Mouse (Mus musculus): ENCODE data around the gene Phf14. TPM values are rescaled to one million over a fixed set of nuclear protein-coding genes. Genes with fewer than 3 reads are reported as not detected.
"Not testable (repeated sequence)": the region's sequence is repeated elsewhere in the genome, so short reads cannot be mapped to it uniquely, and the experiment has no call there.

The Phf14 gene
- 109 TPM in 2 replicates for polyA plus RNA-seq (2015; fragmentation: Nextera tagmentation; extraction: Ambion mirVana)

DNA sequence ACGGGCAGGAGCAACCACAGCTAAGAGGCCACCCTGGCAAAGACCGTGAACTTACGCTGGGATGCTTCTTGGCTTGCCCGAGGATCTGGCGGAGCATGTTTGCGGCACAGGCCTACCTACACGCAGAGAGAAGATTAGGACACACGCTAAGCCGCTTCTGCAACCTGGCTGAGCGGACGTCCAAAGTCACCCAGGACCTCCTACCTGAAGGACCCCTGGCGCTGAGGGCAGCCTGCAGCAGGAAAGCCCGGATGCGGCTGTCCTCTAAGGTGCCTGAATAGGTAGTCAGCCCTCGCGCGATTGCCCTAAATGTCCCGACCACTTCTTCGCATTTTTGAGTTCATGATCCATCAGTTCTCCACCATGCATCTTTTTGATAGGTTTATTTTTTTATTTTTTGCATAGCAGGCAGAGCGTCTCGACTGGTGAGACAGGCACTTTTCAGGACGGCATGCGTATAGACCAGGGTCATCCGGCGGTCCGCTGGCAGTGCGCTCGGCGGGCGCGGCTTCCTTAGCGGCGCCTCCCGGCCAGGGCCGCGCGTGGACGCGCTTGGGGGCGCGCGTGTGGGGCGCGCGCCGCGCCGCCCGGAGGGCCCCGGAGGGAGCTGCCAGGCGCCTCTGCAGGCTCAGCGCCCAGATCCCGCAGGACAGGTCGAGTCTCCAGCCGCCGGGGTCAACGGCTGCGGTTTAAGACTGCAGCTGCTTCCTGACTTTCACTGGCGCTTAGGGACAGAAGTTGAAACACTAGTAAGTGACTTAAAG lies at the start of gene Phf14, which contains the start of gene Ndufa4:
Gene Phf14, plus strand, starts transcription at position 541 of the 764 bp plus-strand sequence.
Gene Ndufa4, minus strand, starts transcription at position 229 of the 764 bp plus-strand sequence.
- peak within 1 kb of the TSS; percentile 90 for H3K4me3 ChIP-seq
- H3K27me3 ChIP-seq: no peaks in the 10 kb centered on the region
- H3K4me2 ChIP-seq: peak within 1 kb of the TSS; percentile 70
- H3K9ac ChIP-seq: peak within 1 kb of the TSS; percentile 91
- H3K27ac ChIP-seq: peak within 1 kb of the TSS; percentile 82
- under 1% methylated on average over 59 of the region's 59 CpGs for WGBS
- peak; percentile 98 for ATAC-seq (ENCODE audit: low FRiP score)
- H3K4me1 ChIP-seq (replicated peaks): peaks cover 20% of the 10 kb centered on the region
- peaks cover 20% of the 10 kb centered on the region for H3K36me3 ChIP-seq
- H3K9me3 ChIP-seq: no peaks in the 10 kb centered on the region

DNA sequence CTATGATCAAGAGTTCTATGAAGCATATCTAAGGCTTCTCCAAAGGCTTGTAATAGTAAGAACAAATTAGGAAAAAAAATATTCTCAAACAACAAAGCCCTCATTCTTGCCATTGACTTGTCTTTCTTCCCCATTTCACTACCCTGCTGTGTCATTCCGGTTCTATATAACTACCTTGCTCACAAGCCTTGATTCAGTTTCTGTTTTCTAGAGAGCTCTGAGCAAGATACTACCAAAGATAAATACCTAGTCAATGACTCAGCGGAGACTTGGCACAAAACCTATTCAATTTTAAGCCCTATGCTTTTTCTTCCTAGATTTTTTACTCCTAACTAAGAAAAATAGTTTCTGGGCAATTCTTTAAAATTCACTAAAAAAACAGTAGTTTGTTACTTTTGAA lies 32.2 kb upstream of the Phf14 start:
- not testable (repeated sequence) for H3K9ac ChIP-seq; H3K4me3 ChIP-seq; H3K9me3 ChIP-seq; ATAC-seq (ENCODE audit: low FRiP score); H3K27me3 ChIP-seq; H3K36me3 ChIP-seq; H3K27ac ChIP-seq; H3K4me2 ChIP-seq; H3K4me1 ChIP-seq (replicated peaks)
- no CpG with 5 or more reads among the region's 2 CpGs for WGBS

DNA sequence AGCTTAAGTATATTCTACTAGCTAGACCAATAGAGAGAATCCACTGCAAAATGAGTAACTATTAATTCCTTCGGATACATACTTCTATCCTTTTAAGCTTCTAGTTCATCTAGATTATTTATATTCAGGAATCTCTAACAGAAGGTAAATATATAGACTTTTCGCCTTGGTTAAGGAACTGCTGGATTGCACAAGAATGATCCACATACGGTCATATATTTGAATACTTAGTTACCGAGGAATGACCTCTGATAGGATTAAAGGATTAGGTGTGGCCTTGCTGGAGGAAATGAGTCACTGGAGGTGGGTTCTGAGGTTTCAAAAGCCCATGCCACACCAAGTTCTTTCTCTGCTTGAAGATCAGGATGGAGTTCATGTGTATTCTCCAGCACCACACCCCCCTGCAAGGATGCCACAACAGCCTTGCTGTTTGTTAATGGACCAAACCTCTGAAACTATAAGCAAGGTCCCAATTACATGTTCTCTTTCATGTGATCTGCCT lies 6.7 kb upstream of the Phf14 start:
- 95% methylated on average over 4 of the region's 4 CpGs for WGBS
- no peak overlapping the region for H3K4me2 ChIP-seq
- H3K4me1 ChIP-seq (replicated peaks): peaks cover 5% of the 10 kb centered on the region
- H3K9ac ChIP-seq: no peak overlapping the region
- H3K9me3 ChIP-seq: no peaks in the 10 kb centered on the region
- no peak for ATAC-seq (ENCODE audit: low FRiP score)
- no peaks in the 10 kb centered on the region for H3K27me3 ChIP-seq
- H3K4me3 ChIP-seq: no peak overlapping the region
- H3K27ac ChIP-seq: no peak overlapping the region
- H3K36me3 ChIP-seq: peaks cover 49% of the 10 kb centered on the region

DNA sequence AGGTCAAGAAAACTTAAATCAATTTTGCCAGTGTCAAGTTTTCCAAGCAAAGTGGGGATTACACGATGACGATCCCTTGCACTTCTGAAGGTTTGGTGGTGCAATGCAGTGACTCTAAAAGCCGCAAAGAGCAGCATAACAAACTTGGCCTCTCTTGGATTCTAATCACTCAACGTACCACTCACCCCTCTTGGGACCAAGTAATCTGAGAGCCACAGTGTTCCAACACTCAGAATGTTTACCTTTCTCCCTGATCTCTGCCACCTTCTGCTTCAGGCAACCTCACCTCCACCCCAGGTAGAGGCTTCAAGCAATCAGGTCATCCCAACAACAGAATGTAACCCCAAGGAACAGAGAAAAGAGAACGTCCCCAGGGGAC lies 730 bp upstream of the Phf14 start:
- H3K36me3 ChIP-seq: peaks cover 22% of the 10 kb centered on the region
- peak overlapping the region; percentile 90 for H3K4me3 ChIP-seq
- no peak for ATAC-seq (ENCODE audit: low FRiP score)
- peak overlapping the region; percentile 82 for H3K27ac ChIP-seq
- no peaks in the 10 kb centered on the region for H3K27me3 ChIP-seq
- H3K4me2 ChIP-seq: peak overlapping the region; percentile 70
- H3K4me1 ChIP-seq (replicated peaks): peaks cover 20% of the 10 kb centered on the region
- H3K9me3 ChIP-seq: no peaks in the 10 kb centered on the region
- H3K9ac ChIP-seq: peak overlapping the region; percentile 91
- 2% methylated on average over 5 of the region's 5 CpGs for WGBS

DNA sequence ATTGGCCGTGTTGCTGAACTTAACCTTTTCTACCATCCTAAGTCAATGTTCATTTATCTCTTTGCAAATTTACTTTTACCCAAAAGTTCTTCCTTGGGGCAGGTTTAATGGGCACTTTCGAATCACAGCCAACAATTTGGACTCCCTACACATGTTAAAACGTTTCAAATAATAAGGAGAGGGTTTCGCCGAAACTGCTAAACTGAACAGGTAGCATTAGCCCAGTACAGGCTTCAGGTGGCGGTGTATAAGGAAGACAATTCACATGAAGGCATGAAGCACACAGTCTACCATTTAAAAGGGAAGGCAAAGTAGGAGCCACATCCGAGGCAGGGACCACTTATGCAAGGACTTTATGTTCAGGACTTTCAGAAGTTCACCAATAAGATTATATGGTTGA lies 561 bp downstream of the Phf14 start:
- H3K9me3 ChIP-seq: no peaks in the 10 kb centered on the region
- peak overlapping the region; percentile 70 for H3K4me2 ChIP-seq
- no peaks in the 10 kb centered on the region for H3K27me3 ChIP-seq
- peak overlapping the region; percentile 90 for H3K4me3 ChIP-seq
- no peak for ATAC-seq (ENCODE audit: low FRiP score)
- peaks cover 14% of the 10 kb centered on the region for H3K36me3 ChIP-seq
- H3K27ac ChIP-seq: no peak overlapping the region
- peak overlapping the region; percentile 91 for H3K9ac ChIP-seq
- peaks cover 20% of the 10 kb centered on the region for H3K4me1 ChIP-seq (replicated peaks)
- 27% methylated on average over 7 of the region's 7 CpGs for WGBS

DNA sequence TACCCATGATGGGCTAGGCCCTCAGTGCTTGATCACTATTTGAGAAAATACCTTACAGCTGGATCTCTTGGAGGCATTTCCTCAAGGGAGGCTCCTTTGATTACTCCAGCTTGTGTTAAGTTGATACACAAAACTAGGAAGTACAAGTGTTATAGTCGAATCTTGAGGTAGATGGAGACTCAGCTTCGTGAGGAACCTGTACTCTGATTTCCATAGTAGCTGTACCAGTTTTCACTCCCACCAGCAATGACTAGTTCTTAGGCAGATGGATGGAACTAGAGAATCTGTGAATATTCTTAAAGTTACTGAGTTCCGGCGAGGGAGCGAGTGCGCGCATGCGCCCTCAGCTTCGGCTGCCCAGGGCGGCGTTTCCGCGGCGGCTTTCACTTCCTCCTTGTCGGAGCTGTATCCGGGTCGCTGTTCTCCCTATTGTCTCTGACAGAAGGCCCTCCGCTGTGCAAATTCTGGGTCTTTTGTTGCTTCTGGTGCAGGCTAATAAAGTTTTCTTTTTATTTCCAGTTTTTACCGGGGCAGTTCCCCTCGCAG lies 18.0 kb downstream of the Phf14 start:
- Histone ChIP-seq H3K27me3 (no peaks in the 10 kb centered on the region), H3K4me1 (replicated peaks) (peaks cover 31% of the 10 kb centered on the region), H3K9me3 (0 out of 2 replicates have a peak, but pooled peaks cover 3% of the 10 kb centered on the region), H3K4me2 (peak overlapping the region; percentile 73), H3K4me3 (peak overlapping the region; percentile 75), H3K9ac (peak overlapping the region; percentile 96), H3K36me3 (peaks cover 9% of the 10 kb centered on the region), H3K27ac (peak overlapping the region; percentile 99)
- under 1% methylated on average over 20 of the region's 20 CpGs for WGBS
- ATAC-seq (ENCODE audit: low FRiP score): peak; percentile 98

DNA sequence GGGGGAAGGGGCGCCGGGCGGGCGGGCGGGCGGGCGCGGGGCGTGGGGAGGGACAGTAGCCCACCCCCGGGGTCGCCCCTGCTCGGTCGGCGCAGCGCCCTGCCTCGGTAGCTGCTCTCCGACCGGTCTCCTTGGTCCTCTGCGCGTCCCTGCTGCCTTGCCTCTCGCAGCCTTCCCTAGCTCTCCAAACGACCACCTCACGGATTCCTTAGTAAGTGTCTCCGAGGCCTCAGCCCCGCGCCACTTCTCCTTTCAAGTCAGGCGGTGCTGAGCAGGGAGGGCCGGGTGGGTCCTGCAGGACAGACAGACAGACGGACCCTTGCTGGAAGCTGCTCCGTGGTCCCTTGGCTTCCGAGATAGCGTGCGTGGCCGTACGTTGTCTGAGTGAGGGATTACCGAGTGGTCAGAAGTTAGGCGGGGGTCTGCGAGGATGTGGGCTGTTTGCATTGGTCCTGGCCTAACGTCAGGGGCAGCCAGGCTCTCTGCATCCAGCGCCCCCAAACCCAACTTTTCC lies 18.5 kb downstream of the Phf14 start:
- Histone ChIP-seq H3K4me2 (peak overlapping the region; percentile 73), H3K9me3 (0 out of 2 replicates have a peak, but pooled peaks cover 3% of the 10 kb centered on the region), H3K4me1 (replicated peaks) (peaks cover 31% of the 10 kb centered on the region), H3K9ac (peak overlapping the region; percentile 96), H3K27ac (peak overlapping the region; percentile 99), H3K36me3 (peaks cover 9% of the 10 kb centered on the region), H3K4me3 (peak overlapping the region; percentile 75), H3K27me3 (no peaks in the 10 kb centered on the region)
- WGBS: 1% methylated on average over 40 of the region's 40 CpGs
- peak; percentile 92 for ATAC-seq (ENCODE audit: low FRiP score)

DNA sequence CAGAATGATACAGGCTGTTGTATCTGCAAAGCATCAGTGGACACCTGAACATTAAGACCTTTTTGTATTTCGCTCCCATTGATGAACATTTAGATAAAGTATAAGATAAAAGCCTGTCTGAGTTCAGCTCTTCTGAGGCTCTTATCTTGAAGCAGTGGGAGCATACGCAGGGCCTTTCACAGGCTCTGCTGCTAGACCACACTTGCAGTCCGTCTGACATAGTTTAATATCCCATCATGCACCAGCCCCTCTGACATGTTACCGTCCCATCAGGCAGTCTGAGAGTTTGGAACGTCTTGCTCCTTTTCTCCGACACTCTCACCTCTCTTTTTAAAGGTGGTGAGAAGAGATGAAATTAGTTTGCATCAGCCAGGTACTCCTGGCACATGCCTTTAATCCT lies 19.9 kb downstream of the Phf14 start:
- Histone ChIP-seq H3K4me1 (replicated peaks) (peaks cover 31% of the 10 kb centered on the region), H3K4me3 (peak overlapping the region; percentile 75; the same call in 1 of the 2 replicates), H3K27ac (no peak overlapping the region), H3K9me3 (0 out of 2 replicates have a peak, but pooled peaks cover 3% of the 10 kb centered on the region), H3K36me3 (peaks cover 9% of the 10 kb centered on the region), H3K9ac (peak overlapping the region; percentile 96), H3K27me3 (no peaks in the 10 kb centered on the region), H3K4me2 (peak overlapping the region; percentile 73)
- WGBS: 84% methylated on average over 6 of the region's 6 CpGs
- no peak for ATAC-seq (ENCODE audit: low FRiP score)

DNA sequence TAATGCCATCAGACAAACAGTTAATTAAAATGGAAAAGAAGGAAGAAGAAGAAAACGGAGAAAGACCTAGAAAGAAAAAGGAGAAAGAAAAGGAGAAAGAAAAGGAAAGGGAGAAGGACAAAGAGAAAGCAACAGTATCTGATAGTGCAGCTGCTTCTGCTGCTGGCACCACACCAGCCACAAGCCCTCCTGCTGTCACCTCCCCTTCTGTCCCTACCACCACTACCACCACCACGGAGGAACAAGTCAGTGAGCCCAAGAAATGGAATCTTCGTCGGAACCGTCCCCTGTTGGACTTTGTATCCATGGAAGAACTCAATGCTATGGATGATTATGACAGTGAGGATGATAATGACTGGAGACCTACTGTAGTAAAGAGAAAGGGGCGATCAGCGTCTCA lies 25.8 kb downstream of the Phf14 start:
- H3K4me1 ChIP-seq (replicated peaks): peaks cover 9% of the 10 kb centered on the region
- H3K9ac ChIP-seq: no peak overlapping the region
- no peak overlapping the region for H3K4me3 ChIP-seq
- H3K4me2 ChIP-seq: no peak overlapping the region
- WGBS: 95% methylated on average over 7 of the region's 7 CpGs
- H3K9me3 ChIP-seq: no peaks in the 10 kb centered on the region
- H3K27me3 ChIP-seq: no peaks in the 10 kb centered on the region
- no peak for ATAC-seq (ENCODE audit: low FRiP score)
- H3K36me3 ChIP-seq: peaks cover 6% of the 10 kb centered on the region
- H3K27ac ChIP-seq: no peak overlapping the region

DNA sequence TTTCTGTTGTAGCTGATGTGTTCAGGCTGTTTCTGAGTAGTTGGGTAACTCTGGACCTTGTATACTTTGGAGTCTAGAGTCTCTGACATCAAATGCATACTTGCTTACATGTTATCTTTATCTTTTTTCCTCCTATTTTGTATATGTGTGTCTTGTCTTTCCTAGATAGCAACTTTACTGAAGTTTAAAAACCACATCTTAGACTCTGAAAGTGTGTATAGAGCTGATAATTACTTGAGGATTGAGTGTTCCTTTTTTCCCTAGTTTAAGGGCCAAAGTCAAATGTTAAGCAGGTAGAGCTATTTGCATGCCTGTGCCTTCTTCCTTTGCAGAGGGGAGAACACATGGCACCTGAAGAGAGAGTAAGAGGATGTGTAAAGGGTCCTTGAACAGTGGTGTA lies 33.3 kb downstream of the Phf14 start:
- Histone ChIP-seq H3K27me3 (no peaks in the 10 kb centered on the region), H3K9me3 (no peaks in the 10 kb centered on the region), H3K4me3 (no peak overlapping the region), H3K4me1 (replicated peaks) (no peaks in the 10 kb centered on the region), H3K4me2 (no peak overlapping the region), H3K27ac (no peak overlapping the region), H3K36me3 (peaks cover 20% of the 10 kb centered on the region), H3K9ac (no peak overlapping the region)
- no peak for ATAC-seq (ENCODE audit: low FRiP score)

DNA sequence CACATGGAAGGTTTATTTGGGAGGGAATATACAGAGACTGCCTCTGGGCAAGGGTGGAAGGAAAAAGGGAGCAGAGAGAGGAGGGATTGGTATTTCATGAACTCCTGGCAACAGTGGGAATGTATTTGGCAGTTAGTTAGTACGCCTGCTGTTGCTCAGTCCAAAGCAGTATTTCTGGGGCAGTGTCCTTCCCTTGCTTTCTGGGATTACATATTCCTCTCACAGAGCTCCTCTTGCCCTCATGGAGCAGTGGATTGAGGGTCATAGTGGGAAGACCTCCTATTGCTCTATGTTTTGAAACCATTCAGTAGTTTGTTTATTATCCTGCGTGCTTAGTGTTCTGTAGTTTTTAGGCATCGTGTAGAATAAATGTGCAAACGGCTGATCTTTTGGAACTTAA lies 34.5 kb downstream of the Phf14 start:
- no peak overlapping the region for H3K4me3 ChIP-seq
- peaks cover 20% of the 10 kb centered on the region for H3K36me3 ChIP-seq
- no peak overlapping the region for H3K9ac ChIP-seq
- 85% methylated on average over 4 of the region's 4 CpGs for WGBS
- no peaks in the 10 kb centered on the region for H3K4me1 ChIP-seq (replicated peaks)
- no peak overlapping the region for H3K27ac ChIP-seq
- no peaks in the 10 kb centered on the region for H3K27me3 ChIP-seq
- no peak overlapping the region for H3K4me2 ChIP-seq
- H3K9me3 ChIP-seq: no peaks in the 10 kb centered on the region
- ATAC-seq (ENCODE audit: low FRiP score): no peak

DNA sequence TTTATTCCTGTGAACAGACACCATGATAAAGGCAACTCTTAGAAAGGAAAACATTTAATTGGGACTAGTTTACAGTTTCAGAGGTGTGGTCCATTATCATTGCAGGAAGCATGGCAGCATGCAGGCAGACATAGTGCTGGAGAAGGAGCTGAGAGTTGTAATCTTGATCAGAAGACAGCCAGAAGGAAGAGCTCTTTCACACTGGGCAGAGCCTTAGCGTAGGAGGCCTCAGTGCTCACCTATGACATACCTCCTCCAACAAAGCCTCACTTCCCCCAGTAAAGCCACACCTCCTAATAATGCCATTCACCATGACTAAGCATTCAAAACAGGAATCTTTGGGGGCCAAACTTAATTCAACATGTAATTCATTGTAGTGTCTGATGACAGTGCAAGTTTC lies 40.5 kb downstream of the Phf14 start:
- H3K36me3 ChIP-seq: peaks cover 24% of the 10 kb centered on the region
- peaks cover 3% of the 10 kb centered on the region for H3K4me1 ChIP-seq (replicated peaks)
- no peak overlapping the region for H3K9ac ChIP-seq
- H3K4me3 ChIP-seq: no peak overlapping the region
- no peak overlapping the region for H3K27ac ChIP-seq
- 100% methylated on average over 1 of the region's 1 CpGs for WGBS
- H3K27me3 ChIP-seq: no peaks in the 10 kb centered on the region
- no peaks in the 10 kb centered on the region for H3K9me3 ChIP-seq
- no peak for ATAC-seq (ENCODE audit: low FRiP score)
- no peak overlapping the region for H3K4me2 ChIP-seq
